Mouse (Mus musculus) 3T3-L1 (cell line): ENCODE results near the gene Zbtb40.

ENCODE experiments used
- DNase-seq: peaks from one replicate; pipeline ENCODE4 v3.0.0-alpha.2; 2015; ENCODE audit warnings: low read depth, low spot score

The Zbtb40 gene

GRCm38 (mm10) chr4:137033115-137033887 lies 15.3 kb downstream of the Zbtb40 start:
- DNase-seq, result peak; percentile 15

- no peak for DNase-seq
These were observed 16.1 kb downstream of the Zbtb40 start for GRCm38 (mm10) chr4:137032456-137032855.

DNA sequence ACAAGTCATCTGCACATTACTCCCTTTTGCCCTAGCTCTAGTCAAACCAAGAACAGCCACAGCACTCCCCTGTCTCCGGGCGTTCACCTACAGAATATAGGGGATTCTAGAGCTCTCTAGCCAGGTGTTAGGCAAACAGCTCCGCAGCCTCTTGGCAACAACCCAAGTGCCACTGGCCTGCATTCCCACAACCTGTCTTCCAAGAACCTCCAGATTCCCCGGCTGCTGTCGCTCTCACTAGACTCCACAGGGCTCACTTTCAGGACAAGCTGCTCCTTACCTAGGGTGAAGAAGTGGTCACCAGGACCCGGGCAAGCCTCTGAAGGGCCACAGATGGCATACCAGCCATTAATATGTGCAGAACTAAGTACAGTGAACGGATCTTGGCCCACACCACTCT lies 17.3 kb downstream of the Zbtb40 start:
- DNase-seq, result no peak

- no peak for DNase-seq
These were observed 19.3 kb downstream of the Zbtb40 start for GRCm38 (mm10) chr4:137029348-137029747.

DNA sequence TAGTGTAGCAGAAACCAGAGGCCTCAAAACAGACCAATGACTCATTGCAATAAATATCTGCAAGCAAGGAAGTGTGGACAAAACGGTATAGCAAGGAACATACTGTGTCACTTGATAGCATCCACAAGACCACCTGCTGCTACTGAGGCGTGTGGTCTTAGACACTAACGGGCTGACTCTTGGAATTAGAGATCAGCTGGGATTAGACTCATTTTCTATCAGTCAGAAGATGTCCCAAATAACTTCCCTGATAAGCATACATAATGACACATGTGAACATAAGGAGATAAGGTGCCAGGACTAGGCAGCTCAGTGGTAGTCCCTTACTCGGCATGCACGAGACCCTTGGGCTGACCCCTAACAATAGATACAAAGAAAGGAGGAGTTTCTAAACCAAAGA lies 21.6 kb downstream of the Zbtb40 start:
- DNase-seq, result no peak

GRCm38 (mm10) chr4:137025570-137025969 lies 23.0 kb downstream of the Zbtb40 start:
- DNase-seq, result no peak

- no peak for DNase-seq
These were observed 23.5 kb downstream of the Zbtb40 start for GRCm38 (mm10) chr4:137025133-137025532.

DNA sequence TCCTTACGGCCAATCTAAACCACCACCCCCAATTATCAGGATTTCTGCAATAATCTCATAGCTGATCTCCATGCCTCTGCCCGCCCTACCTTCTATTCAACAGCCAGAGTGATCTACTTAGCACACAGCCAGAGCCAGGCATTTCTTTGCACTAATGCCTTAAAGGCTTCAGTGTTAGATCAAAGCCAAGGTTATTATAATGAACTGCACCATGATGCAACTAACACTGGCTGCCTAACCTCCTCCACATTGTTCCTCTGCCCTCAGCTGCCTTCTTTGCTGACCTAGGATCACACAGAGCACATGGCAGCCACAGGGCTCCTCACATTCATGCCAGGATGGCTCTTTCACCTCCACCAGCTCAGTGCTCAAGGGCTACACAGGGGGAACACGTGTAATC lies 28.5 kb downstream of the Zbtb40 start:
- no peak for DNase-seq

DNA sequence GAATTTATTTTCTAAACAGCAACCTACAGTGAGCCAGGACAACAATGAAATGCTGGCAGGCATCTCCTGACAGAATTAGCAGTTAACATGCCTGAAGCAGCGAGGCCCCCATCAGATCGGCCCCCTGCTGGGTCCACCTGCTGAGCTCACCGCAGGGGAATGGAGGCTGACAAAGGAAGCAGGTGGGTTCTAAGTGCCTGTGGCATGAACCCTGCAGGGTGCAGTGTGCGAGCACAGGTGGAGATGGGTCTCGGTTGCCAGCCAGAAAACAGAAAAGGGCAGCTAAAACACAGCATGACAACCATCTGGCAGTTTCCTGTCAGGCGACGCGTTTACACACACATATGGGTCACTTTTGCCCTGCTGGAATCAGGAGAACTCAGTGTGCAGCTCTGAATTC lies 32.7 kb downstream of the Zbtb40 start:
- no peak for DNase-seq

- DNase-seq, result no peak
These were observed 33.1 kb downstream of the Zbtb40 start for GRCm38 (mm10) chr4:137015476-137015856.

DNA sequence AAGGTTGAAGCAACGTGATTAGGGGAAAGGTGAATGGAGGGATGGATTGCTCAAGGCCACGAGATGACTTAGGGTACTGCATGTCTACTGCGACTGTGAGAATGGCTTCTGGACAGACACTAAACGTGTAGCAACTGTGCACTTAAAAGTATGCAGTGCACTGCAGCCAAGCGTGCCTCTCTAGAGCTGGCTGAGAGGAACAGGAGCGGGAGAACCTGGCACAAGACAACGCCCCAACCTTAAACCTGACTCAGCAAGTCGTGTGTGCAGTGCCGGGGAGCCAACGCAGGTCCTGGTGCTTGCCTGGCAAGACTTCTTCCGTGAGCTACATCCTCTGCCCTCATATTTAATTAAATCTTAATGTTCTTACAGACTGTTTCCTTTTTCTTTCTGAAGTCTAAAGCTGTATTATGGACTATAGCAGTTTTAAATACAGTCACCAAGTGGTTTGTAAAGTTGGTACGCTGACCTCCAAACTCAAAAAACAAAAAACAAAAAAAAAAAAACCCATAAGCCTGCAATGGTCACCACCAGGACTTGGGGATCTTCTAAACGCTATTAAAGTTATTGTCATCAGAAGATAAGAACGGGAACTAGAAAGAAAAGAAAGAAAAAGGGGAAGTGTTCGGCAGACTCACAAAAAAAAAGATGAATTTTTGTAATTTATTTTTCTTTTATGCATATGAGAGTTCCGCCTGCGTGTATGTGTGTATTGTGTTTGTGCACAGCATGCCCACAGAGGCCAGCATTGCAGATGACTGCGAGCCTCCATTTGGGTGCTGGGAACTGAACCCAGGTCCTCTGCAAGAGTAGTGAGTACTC lies 33.7 kb downstream of the Zbtb40 start:
- DNase-seq, result no peak

GRCm38 (mm10) chr4:137014124-137014523 lies 34.5 kb downstream of the Zbtb40 start:
- no peak for DNase-seq

GRCm38 (mm10) chr4:137006966-137007365 lies 41.6 kb downstream of the Zbtb40 start:
- no peak for DNase-seq

- DNase-seq, result no peak
These were observed 46.8 kb downstream of the Zbtb40 start for GRCm38 (mm10) chr4:137001825-137002224.

DNA sequence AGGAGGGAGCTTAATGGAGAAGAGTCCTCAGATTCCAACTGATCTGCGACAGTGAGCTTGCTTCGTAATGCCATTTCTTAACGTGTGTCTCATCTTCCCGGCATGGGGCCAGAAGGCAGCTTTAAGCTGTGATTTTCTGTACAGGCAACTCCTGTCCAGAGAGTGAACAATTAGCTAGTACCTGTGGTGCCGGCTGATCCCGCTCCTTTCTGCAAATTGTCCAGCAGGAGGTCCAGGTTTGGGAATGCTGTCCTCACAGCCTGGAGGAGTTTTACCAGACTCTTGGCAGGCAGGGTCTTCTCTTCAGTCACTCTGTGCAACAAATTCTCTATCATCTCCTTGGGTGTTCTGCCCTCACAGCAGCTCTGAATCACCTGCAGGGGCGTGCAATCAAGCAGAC lies 47.6 kb downstream of the Zbtb40 start:
- DNase-seq, result no peak

- no peak for DNase-seq
These were observed 50.2 kb downstream of the Zbtb40 start for GRCm38 (mm10) chr4:136998371-136998770.

GRCm38 (mm10) chr4:136997723-136998345 lies 50.8 kb downstream of the Zbtb40 start:
- peak; percentile 31 for DNase-seq

- no peak for DNase-seq
These were observed 51.7 kb downstream of the Zbtb40 start for GRCm38 (mm10) chr4:136996933-136997332.

- no peak for DNase-seq
These were observed 53.2 kb downstream of the Zbtb40 start for GRCm38 (mm10) chr4:136995361-136995760.

GRCm38 (mm10) chr4:136981993-136982695 lies 66.5 kb downstream of the Zbtb40 start:
- DNase-seq, result no peak

- DNase-seq, result no peak
These were observed 67.3 kb downstream of the Zbtb40 start for GRCm38 (mm10) chr4:136981347-136981746.

DNA sequence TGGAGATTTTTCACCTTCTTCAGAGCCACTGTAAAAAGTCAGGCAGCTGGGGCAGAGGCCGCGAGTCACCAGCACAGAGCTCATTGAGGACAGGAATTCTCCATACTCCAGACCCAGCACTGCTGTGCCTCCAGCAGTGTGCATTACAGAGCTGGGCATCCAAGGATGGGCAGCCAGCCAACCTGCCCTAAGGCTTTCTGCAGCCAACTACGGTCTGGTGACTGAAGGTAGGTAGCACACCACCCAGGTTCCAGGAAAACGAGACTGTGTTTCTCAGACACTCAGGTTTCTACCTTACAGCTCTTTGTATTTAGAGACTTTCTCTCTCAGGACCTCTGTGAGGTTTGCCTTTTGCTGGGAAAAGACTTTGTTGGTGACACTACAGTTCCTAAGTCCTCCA lies 67.7 kb downstream of the Zbtb40 start:
- no peak for DNase-seq
